Mouse (Mus musculus): ENCODE data around the gene Dnaic2.

The Dnaic2 gene

GRCm38 (mm10) chr11:114798624-114799023 lies 71.4 kb downstream of the Dnaic2 start, which contains the start of gene Gpr142:
Gpr142 (plus strand) TSS chr11:114798924.
- no peak for DNase-seq (ENCODE audit: low spot score)

GRCm38 (mm10) chr11:114801906-114802305 lies 74.7 kb downstream of the Dnaic2 start:
- DNase-seq (ENCODE audit: low spot score) = no peak

- no peak for DNase-seq (ENCODE audit: low spot score)
Measured at GRCm38 (mm10) chr11:114802540-114803267, 75.5 kb downstream of the Dnaic2 start.

- DNase-seq (ENCODE audit: low spot score) = no peak
Measured at GRCm38 (mm10) chr11:114803990-114804389, 76.8 kb downstream of the Dnaic2 start.

- DNase-seq (ENCODE audit: low spot score) = no peak
Measured at GRCm38 (mm10) chr11:114807025-114807424, 79.8 kb downstream of the Dnaic2 start.
